Mouse (Mus musculus): ENCODE measurements at regions not wholly inside any gene's neighbourhood (a gene's known extent, or its start where the extent isn't known, plus 50 kb on each side); places are given as distances from the start of the nearest gene placed in this dataset.

- no peak for DNase-seq (ENCODE audit: low spot score in 2 of 2)
Observed at GRCm38 (mm10) chr10:96860366-96860765, 243.6 kb downstream of the Btg1 start.

DNA sequence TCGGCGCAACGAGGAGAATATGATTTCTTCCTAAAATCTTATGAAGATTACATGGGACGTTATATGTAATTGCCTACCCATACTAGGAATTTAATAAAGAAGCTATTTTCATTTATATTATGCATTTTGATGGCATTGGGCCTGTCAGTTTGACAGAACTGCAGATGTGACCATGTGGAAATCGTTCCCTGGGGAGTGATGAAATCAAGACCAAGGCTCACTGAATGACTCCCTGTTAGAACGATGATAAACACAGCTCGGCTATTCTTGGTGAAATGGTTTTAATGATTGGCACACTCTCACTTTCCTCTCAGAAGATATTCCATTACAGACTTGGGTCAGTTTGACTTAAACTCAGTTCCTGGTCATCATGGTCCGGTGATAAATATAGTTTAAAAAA lies 246.4 kb downstream of the Btg1 start:
- DNase-seq (ENCODE audit: low spot score in 2 of 2) = no peak

- DNase-seq (ENCODE audit: low spot score in 2 of 2) = no peak
Observed at GRCm38 (mm10) chr10:96866468-96866867, 249.7 kb downstream of the Btg1 start.

- DNase-seq (ENCODE audit: low spot score in 2 of 2) = peak; percentile 75 to 89
Observed at GRCm38 (mm10) chr10:96871559-96872160, 254.9 kb downstream of the Btg1 start.

DNA sequence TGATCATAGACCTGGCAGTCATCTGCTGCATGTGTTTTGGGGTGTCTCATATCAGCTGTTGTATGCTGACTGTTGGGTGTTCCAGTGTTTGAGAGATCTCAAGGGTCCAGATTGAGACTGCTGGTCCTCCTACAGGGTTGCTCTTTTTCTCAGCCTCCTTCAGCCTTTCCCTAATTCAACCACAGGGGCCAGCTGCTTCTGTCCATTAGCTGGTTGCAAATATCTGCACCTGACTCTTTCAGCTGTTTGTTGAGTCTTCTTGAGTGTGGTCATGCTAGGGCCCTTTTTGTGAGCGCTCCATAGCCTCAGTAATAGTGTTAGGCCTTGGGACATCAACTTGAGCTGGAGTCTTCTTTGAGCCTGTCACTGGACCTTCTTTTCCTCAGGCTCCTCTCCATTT lies 257.8 kb downstream of the Btg1 start:
- no peak for DNase-seq (ENCODE audit: low spot score in 2 of 2)

GRCm38 (mm10) chr10:96875676-96876075 lies 258.9 kb downstream of the Btg1 start:
- DNase-seq (ENCODE audit: low spot score in 2 of 2) = no peak

- DNase-seq (ENCODE audit: low spot score in 2 of 2) = no peak
Observed at GRCm38 (mm10) chr10:96879425-96879824, 262.6 kb downstream of the Btg1 start.

DNA sequence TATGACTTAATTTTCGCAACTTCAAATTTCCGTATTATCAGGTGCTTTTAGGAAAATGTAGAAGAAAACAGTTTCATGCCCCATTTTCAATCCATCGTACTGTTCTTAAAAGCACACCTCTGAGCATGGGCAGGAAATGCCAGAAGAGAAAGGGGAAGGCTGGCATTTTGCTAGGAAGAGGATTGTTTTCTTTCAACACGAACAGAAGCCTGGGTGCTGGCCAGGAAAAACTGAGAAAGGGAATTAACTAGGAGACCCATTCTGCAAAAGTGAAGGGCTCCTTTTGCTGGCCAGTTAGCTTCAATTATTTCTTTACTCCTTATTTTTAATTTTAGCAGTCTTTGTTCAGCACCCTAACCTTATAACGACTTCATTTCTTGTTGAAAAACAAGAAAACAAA lies 264.0 kb downstream of the Btg1 start:
- no peak for DNase-seq (ENCODE audit: low spot score in 2 of 2)

DNA sequence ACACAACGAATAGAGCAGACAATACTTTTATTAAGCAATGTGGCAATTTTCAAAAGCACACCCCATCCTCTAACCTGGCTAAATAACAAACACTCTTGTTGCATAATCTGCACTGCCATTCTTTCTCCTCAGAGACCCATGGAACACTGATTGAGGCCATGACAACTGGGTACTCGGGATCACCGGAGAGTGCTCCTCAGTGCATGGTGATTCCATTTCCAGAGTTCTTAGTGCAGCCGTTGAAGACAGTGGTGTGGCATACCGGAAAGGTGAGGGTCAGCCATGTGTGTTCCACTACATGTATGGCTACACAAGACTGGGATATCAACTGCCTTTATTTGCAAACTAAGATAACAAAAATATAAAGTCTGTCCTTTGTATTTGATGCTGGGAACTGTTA lies 264.4 kb downstream of the Btg1 start:
- no peak for DNase-seq (ENCODE audit: low spot score in 2 of 2)

GRCm38 (mm10) chr10:96881660-96882059 lies 264.9 kb downstream of the Btg1 start:
- DNase-seq (ENCODE audit: low spot score in 2 of 2) = no peak

DNA sequence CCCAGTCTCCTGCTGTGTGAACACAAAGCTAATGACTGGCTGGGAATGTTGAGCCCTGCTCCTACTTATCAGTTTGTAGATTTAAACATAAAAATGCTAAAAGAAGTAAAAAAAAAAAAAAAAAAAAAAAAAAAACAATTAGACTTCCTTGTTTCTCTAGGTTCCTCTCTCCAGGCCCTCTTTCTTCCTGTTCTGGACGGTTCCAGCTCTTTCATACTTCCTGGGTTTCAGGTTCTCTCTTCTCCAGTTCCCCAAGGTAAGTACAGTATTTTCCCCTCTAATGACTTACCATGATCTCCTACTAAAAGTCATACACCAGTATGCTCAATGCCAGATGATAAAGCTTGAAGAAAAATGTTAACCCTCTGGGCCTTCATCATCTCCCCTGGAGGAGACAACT lies 284.3 kb downstream of the Btg1 start:
- no peak for DNase-seq (ENCODE audit: low spot score in 2 of 2)

- no peak for DNase-seq (ENCODE audit: low spot score in 2 of 2)
Observed at GRCm38 (mm10) chr10:96905098-96905809, 288.4 kb downstream of the Btg1 start.

- no peak for DNase-seq (ENCODE audit: low spot score in 2 of 2)
Observed at GRCm38 (mm10) chr10:96909661-96910315, 293.0 kb downstream of the Btg1 start.

- DNase-seq (ENCODE audit: low spot score in 2 of 2) = no peak
Observed at GRCm38 (mm10) chr10:96921181-96921580, 304.4 kb downstream of the Btg1 start.

GRCm38 (mm10) chr10:96924266-96924672 lies 307.5 kb downstream of the Btg1 start:
- DNase-seq (ENCODE audit: low spot score in 2 of 2) = no peak

DNA sequence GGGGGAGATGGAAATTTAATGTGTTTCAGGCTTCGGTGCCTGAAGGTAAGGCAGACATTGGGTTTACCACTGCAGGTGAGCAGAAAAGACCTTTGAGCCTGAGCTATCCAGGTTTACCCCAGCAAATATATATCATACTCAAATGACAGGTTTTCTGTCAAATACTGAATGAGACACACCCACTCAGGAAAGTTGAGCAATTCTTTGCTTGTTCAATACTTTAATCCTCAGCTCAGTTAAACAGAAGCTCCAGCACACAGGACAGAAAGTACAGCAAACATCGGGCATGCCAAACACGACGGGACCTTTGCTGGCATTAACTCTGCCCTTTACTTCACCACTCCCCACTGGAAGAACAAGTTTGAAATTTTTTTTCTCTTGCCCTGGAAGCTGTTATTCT lies 307.9 kb downstream of the Btg1 start:
- no peak for DNase-seq (ENCODE audit: low spot score in 2 of 2)

- no peak for DNase-seq (ENCODE audit: low spot score in 2 of 2)
Observed at GRCm38 (mm10) chr10:96925771-96926170, 309.0 kb downstream of the Btg1 start.

DNA sequence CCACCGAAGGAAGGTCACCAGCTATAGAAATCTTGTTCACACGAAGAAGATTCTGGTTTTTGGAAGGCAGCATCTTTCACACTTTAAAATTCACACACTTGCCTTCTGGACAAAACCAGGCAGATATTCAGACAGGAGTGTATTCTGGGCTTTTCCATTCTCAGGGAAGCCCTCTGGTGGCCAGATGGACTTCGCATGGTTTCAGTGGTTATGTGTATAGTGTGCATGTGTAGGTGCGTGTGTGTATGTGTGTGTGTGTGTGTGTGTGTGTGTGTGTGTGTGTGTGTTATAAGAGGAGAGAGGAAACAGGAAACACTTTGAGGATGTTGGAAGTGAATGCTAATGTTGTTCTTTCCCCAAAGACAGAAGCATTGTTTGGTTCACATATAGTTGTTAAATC lies 317.9 kb downstream of the Btg1 start:
- peak; percentile 8 to 41 for DNase-seq (ENCODE audit: low spot score in 2 of 2)

- DNase-seq (ENCODE audit: low spot score in 2 of 2) = no peak
Observed at GRCm38 (mm10) chr10:96940887-96941518, 324.2 kb downstream of the Btg1 start.

DNA sequence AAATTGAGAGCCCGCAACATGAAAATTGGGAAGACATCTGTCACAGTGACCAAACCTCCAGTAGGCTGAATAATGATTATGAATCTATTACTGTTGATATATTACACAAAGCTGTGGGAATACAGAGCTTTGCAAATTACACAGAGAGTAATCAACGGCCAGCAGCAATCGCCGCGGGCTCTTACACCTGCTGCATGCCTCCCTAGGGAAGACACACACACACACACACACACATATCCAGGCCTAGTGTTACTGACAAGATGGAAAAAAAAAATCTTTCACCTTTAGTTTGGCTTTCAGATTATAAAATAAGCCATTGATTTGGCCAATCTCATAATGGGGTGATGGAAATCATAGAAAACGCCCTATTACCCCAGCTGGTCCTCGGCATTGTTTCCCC lies 327.4 kb downstream of the Btg1 start:
- DNase-seq (ENCODE audit: low spot score in 2 of 2) = no peak

GRCm38 (mm10) chr10:96947971-96948370 lies 331.2 kb downstream of the Btg1 start:
- DNase-seq (ENCODE audit: low spot score in 2 of 2) = no peak

DNA sequence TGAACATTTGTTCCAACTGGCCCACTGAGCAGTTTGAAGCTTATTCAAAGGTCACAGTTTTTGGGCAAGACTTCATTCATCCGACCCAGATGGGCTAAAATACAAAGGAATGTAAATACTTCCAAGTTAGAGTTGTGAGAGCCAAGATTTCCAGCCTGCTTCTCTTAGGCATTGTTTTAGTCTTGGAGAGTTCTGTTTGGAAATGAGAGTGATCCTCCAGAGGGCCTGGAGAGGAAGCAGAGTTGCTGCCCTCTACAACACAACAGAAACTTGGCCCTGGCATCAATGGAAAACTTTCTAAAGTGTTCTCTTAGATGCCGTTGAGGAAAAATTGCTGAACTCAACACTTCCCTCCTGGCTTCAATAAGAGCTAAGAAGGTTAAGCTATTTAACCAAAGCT lies 332.1 kb downstream of the Btg1 start:
- DNase-seq (ENCODE audit: low spot score in 2 of 2) = no peak
